Mouse (Mus musculus) brain, embryonic 14.5 days (tissue): Measurements from ENCODE around the gene Clstn2.

Experiments used
- CTCF ChIP-seq: fragments of 200-500 bp; IDR thresholded peaks from 2 replicates; pipeline ENCODE4 v1.5.1; 2012; ENCODE audit warnings: inconsistent platforms, mild to moderate bottlenecking, moderate library complexity, borderline replicate concordance; ENCODE audit not compliant: insufficient read depth, insufficient read length; ENCODE audit errors: extremely low read depth
- POLR2A ChIP-seq: fragments of 200-500 bp; IDR thresholded peaks from 2 replicates; pipeline ENCODE4 v1.6.1; 2012; ENCODE audit warnings: mild to moderate bottlenecking, inconsistent platforms, borderline replicate concordance; ENCODE audit not compliant: poor library complexity, insufficient read depth, insufficient read length, severe bottlenecking; ENCODE audit errors: extremely low read depth

- TF ChIP-seq POLR2A (no peak), CTCF (no peak)
Observed at GRCm38 (mm10) chr9:97527276-97527675, 505.7 kb downstream of the Clstn2 start.
